Mouse (Mus musculus) frontal cortex, adult 2 months (tissue): ENCODE results near the gene Coro1b. TPM values are rescaled to one million over a fixed set of nuclear protein-coding genes. Genes with fewer than 3 reads are reported as not detected.

Source experiments
- DNase-seq, 2 experiments: peaks; one replicate each; pipeline ENCODE4 v3.0.0; 2022; ENCODE audit warnings: low spot score in 1 of 2; ENCODE audit errors: extremely low spot score in 1 of 2
- polyA plus RNA-seq: library from polyadenylated mRNA; depleted of rRNA; stranded (reverse); fragments of >200 nt; gene quantifications from 2 replicates; pipeline ENCODE4 v1.2.3, GENCODE M21; 2012; rRNA removed

Gene Coro1b
- 183 and 225 TPM in 2 replicates for polyA plus RNA-seq

GRCm38 (mm10) chr19:4148491-4148806 lies at the start of gene Coro1b:
Gene Coro1b (plus strand): TSS chr19:4148619.
- DNase-seq: peak; percentile 88 to 95

DNA sequence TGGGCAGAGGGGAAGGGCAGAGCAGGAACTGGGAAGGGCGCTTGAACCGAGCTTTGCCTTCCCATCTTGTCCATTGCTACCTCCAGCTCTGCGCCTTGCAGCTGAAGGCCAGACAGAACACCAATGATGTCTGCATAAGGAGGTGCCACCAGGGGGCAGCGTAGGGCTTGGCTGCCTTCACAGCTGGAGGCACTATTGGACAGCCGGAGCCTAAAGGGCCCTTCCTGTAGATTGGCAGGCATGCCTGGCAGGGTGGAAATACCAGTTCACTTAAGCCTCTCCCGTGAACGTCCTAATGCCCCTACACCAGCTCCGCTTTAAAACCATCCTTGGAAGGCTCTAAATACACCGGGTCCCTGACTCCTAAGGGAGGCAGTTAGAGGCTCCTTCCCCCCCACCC lies 49.4 kb upstream of the Coro1b start:
- DNase-seq: peak; percentile 82 to 94

DNA sequence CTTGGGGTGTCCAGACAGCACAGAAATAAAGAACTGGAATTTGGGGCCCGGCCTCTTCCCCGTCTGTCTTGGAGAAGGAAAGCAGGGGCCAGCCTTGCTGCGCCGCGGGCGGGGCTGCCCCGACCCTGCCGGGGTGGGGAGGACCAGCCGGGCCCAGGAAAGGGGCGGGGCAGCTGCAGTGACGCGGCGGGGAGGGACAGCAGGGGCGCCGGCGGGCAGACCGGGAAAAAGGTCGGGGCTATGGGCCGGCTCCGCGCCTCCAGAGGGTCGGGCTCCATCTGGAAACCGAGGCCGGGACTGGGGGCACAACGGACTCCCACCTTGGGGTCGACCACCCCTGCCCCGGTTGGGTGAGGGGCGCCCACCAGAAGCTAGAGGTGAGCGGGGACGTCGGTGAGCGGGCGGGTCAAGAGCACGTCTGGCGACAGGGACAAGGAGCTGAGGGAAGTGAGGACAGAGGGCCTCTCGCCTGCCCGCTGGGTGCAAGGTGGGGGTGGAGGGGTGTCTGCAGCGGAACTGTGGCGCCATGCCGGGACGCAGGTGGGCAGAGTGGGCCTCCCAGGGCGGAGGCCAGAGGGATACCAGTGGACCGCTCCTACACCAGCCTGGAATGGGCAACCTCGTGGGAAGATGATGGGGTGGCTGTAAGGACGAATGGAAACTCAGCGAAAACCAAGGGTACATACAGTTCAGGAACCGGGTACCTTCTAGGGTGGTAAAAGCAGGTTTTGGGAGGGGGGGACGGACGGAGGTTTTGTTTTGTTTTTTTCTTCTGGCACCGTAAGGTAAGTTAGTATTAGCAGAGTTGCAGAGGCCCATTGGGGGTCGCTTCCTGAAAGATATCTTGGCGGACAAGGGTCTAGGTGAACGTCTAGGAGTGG lies 48.3 kb upstream of the Coro1b start, which contains the start of gene Pitpnm1:
Gene Pitpnm1 (plus strand): TSS at position 162 of the 881 bp plus-strand sequence.
- DNase-seq: peak in 1 of 2 experiments; percentile 61

DNA sequence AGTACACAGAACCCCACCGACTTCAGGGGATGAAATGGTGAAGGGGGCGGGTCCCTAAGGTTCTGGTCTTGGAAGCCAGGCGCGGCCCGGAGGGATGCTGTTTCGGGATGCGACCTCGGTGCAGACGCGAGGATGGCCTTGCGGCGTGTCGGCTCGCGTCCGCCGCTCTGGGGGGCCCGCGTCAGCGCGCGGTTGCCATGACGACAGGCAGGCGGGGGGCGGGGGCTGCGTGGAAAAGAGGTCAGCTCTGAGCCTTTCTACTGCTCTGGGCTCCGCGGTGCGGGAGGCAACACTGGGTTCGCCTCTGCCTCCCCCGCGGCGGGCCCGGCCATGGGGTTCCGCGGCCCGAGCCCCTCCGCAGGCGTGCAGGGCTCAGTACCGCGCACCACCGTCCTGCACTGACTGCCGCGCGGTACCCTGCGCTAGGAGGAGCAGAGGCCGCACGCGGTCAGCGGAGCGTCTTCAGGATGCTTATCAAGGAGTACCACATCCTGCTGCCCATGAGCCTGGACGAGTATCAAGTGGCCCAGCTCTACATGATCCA lies 47.6 kb upstream of the Coro1b start:
- peak in 1 of 2 experiments; percentile 74 for DNase-seq

- DNase-seq: no peak
Measured at GRCm38 (mm10) chr19:4101466-4101865, 47.0 kb upstream of the Coro1b start.

DNA sequence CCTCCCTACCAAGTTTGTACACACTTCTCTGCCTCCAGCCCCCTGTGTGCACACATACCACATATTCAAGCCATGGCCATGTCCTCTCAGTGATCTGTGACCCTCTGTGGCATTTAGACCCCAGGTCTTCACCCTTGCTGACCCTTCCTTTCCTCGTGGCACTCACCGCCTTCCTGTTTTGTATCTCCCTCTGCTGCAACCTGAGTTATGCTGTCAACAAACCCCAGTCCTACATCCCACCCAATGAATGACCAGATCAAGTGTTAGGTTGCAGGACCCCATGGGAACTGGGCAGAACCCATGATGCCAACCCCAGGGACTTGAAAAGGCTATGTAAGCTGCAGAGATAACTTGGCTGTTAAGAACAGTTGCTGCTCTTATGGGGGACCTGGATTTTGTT lies 46.4 kb upstream of the Coro1b start:
- no peak for DNase-seq

DNA sequence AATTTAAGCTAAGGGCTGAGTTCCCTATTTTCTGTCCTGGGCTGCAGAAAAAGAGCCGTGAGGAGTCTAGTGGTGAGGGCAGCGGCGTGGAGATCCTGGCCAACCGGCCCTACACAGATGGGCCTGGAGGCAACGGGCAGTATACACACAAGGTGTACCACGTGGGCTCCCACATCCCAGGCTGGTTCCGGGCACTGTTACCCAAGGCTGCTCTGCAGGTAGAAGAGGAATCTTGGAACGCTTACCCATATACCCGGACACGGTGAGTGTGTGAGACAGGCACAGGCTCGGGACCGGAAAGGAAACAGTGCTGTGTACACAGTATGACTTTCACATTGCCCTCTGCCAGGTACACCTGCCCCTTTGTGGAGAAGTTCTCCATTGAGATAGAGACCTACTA lies 45.8 kb upstream of the Coro1b start:
- DNase-seq: no peak

DNA sequence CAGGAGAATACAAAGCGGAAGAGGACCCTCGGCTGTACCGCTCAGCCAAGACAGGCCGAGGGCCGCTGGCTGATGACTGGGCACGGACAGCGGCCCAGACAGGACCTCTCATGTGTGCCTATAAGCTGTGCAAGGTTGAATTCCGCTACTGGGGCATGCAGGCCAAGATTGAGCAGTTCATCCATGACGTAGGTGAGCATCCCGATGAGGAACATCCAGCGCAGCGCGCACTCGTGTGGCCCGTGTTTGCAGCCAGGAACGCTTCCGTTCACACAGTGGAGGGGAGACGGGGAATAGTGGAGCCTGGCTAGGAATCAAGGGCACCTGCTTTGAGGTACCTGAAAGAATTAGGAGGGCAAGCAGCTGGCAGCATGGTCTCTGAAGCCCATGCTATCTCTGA lies 45.1 kb upstream of the Coro1b start:
- no peak for DNase-seq

DNA sequence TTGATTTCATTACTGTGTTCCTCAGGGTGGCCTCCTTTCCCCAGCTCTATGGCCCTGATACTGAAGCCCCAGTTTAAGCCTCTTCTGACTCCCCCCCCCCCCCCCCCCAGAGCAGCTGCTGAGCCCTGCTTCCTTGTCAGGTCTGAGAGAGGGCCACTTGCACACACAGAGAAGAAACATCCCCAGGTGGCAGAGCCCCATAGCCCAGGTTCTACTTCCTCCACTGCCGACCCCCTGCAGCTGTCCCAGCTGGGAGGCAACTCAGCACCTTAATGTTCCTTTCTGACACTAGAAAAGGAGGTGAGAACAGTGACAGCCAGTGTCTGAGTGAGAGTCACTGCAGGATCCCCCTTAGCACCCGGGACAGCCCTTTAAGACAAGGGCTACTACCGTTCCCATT lies 44.6 kb upstream of the Coro1b start:
- DNase-seq: no peak

DNA sequence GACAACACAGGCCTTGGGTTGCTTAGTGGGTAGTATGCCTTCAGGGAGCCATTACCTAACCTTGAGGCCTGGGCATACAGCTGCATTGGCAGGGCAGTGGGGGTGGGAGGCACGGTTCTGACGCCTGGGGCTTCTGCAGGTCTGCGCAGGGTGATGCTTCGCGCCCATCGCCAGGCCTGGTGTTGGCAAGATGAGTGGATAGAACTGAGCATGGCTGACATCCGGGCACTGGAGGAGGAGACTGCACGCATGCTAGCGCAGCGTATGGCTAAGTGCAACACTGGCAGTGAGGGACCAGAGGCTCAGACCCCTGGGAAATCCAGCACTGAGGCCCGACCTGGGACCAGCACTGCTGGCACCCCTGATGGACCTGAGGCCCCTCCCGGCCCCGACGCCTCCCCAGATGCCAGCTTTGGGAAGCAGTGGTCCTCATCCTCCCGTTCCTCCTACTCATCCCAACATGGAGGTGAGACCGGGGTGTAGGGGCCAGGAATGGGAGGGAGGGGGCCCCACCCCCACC lies 43.7 kb upstream of the Coro1b start:
- no peak for DNase-seq

GRCm38 (mm10) chr19:4106654-4107053 lies 41.8 kb upstream of the Coro1b start:
- no peak for DNase-seq

DNA sequence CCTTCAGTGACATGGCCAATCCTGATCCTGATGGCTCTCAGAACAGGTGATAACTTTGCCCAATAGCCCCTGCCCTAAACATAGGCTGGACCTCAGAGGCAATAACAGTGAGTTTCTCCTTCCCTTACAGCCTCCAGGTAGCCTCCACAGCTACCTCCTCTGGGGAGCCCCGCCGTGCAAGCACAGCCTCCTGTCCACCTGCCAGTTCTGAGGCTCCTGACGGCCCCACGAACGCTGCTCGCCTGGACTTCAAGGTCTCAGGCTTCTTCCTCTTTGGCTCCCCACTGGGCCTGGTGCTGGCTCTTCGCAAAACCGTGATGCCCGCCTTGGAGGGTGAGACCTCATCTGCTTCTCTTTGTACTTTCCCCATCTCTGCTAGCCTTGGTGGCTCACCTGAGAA lies 39.9 kb upstream of the Coro1b start:
- no peak for DNase-seq

GRCm38 (mm10) chr19:4112063-4112960 lies 36.1 kb upstream of the Coro1b start:
- DNase-seq: no peak

- DNase-seq: peak; percentile 76 to 93
Measured at GRCm38 (mm10) chr19:4113186-4113805, 35.1 kb upstream of the Coro1b start.

GRCm38 (mm10) chr19:4113806-4114230 lies 34.6 kb upstream of the Coro1b start:
- DNase-seq: no peak

DNA sequence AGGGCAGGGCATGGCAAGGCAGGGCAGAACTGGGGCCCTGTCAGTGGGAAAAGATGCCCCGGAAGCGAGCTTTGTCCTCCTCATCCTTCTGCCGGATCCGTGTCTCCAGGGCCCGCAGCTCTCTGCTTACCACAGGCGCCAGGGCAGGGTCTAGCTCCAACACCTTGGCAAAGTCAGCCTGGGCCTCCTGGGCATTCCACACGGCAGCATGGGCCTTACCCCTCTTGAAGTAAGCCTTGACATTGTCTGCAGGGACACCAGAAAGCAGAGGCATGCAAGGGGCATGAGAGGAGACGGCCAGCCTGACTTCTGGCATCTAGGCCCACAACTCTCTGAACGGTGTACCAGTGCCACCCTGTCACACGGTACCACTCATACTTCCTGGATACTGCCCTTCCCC lies 33.9 kb upstream of the Coro1b start:
- no peak for DNase-seq

GRCm38 (mm10) chr19:4115144-4115543 lies 33.3 kb upstream of the Coro1b start:
- no peak for DNase-seq

DNA sequence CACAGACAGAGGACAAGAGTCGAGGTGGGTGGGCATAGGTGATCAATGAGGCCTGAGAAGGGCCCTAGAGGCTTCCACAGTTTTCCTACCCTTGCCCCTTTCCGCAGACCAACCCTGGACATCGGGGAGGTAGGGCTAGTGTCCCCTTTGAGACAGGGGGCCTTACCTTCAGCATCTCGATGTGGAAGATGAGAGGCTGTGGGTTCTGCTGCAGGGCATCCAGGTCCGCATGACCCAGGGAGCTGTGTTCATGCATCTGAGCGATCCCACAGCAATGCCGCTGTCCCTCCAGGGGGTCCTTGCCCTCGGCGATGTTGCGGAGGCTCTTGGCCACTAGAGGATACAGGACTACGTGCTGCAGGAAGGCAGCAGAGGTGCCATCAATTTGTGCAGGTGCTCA lies 32.6 kb upstream of the Coro1b start:
- DNase-seq: no peak

GRCm38 (mm10) chr19:4117006-4117405 lies 31.4 kb upstream of the Coro1b start:
- DNase-seq: no peak

- DNase-seq: no peak
Measured at GRCm38 (mm10) chr19:4118350-4118749, 30.1 kb upstream of the Coro1b start.
